Mouse (Mus musculus) stomach, embryonic 14.5 days (tissue): Measurements from ENCODE around the gene Ypel1. TPM values are rescaled to one million over a fixed set of nuclear protein-coding genes. Genes with fewer than 3 reads are reported as not detected.

Source experiments
- ATAC-seq: fragments of 200-750 bp; cut with Nextera tagmentation; 2 replicates; pipeline ENCODE4 v1.8.0; 2017; ENCODE audit warnings: low read depth, moderate TSS enrichment; ENCODE audit not compliant: insufficient number of reproducible peaks, insufficient read depth, low FRiP score
- H3K27ac ChIP-seq: fragments of 300-500 bp; sonication (generic); 2 replicates; pipeline ENCODE4 v1.5.1; 2014; ENCODE audit warnings: mild to moderate bottlenecking, low read length, moderate library complexity, mixed read lengths
- H3K27me3 ChIP-seq: fragments of 300-500 bp; sonication (generic); 2 replicates; pipeline ENCODE4 v1.6.1; 2014; ENCODE audit warnings: low read length, control low read depth, mixed read lengths; ENCODE audit not compliant: control insufficient read depth, insufficient read depth
- H3K36me3 ChIP-seq: fragments of 300-500 bp; sonication (generic); 2 replicates; pipeline ENCODE4 v1.6.1; 2014; ENCODE audit warnings: mild to moderate bottlenecking, control low read depth, low read length, moderate library complexity, mixed read lengths; ENCODE audit not compliant: control insufficient read depth, insufficient read depth
- H3K4me1 ChIP-seq: fragments of 300-500 bp; sonication (generic); 2 replicates; pipeline ENCODE4 v1.6.1; 2014; ENCODE audit warnings: low read length, control low read depth, mixed read lengths; ENCODE audit not compliant: control insufficient read depth, insufficient read depth
- H3K4me2 ChIP-seq: fragments of 300-500 bp; sonication (generic); replicated peaks from 2 replicates; pipeline ENCODE4 v1.6.1; 2014; ENCODE audit warnings: low read depth, low read length, control low read depth
- H3K4me3 ChIP-seq: fragments of 300-500 bp; sonication (generic); 2 replicates; pipeline ENCODE4 v1.5.1; 2014; ENCODE audit warnings: low read depth, low read length, control low read depth
- H3K9ac ChIP-seq: fragments of 300-500 bp; sonication (generic); replicated peaks from 2 replicates; pipeline ENCODE4 v1.6.1; 2014; ENCODE audit warnings: low read depth, mild to moderate bottlenecking, control low read depth, low read length, moderate library complexity, mixed read lengths
- H3K9me3 ChIP-seq: fragments of 300-500 bp; sonication (generic); 2 replicates; pipeline ENCODE4 v1.6.1; 2016; ENCODE audit warnings: low read depth, low read length, control low read depth; ENCODE audit not compliant: control insufficient read depth
- WGBS: fragments of 180-500 bp; shearing (Covaris S2); extraction: QIAGEN DNeasy Blood & Tissue Kit; methylation state at CpG from one replicate; pipeline ENCODE4 v1.1.7; 2014; 5-methylcytosine and 5-hydroxymethylcytosine counted together
- polyA plus RNA-seq: library from polyadenylated mRNA; unstranded; fragments of >200 nt; fragmentation: Nextera tagmentation; extraction: Ambion mirVana; gene quantifications from 2 replicates; pipeline ENCODE4 v1.2.1, GENCODE M21; 2014

Gene Ypel1
- polyA plus RNA-seq, 1 experiment from 2014 or later, result 35.0 TPM

- no peak overlapping the region for H3K4me2 ChIP-seq
- WGBS, result 66% methylated on average over 7 of the region's 7 CpGs
- no peak overlapping the region for H3K9ac ChIP-seq
- no peaks in the 10 kb centered on the region for H3K27me3 ChIP-seq
- H3K36me3 ChIP-seq, result peaks cover 46% of the 10 kb centered on the region
- H3K9me3 ChIP-seq, result no peaks in the 10 kb centered on the region
- H3K4me1 ChIP-seq, result no peaks in the 10 kb centered on the region
- ATAC-seq, result no peak
- no peak overlapping the region for H3K27ac ChIP-seq
- H3K4me3 ChIP-seq, result no peak overlapping the region
Measured at GRCm38 (mm10) chr16:17102630-17103220, 33.2 kb downstream of the Ypel1 start.

GRCm38 (mm10) chr16:17104600-17104999 lies 35.1 kb downstream of the Ypel1 start:
- no peaks in the 10 kb centered on the region for H3K9me3 ChIP-seq
- no peaks in the 10 kb centered on the region for H3K4me1 ChIP-seq
- ATAC-seq, result no peak
- no peak overlapping the region for H3K27ac ChIP-seq
- no peaks in the 10 kb centered on the region for H3K27me3 ChIP-seq
- H3K4me2 ChIP-seq, result no peak overlapping the region
- no peak overlapping the region for H3K9ac ChIP-seq
- H3K36me3 ChIP-seq, result peaks cover 43% of the 10 kb centered on the region
- 71% methylated on average over 4 of the region's 4 CpGs for WGBS
- no peak overlapping the region for H3K4me3 ChIP-seq

GRCm38 (mm10) chr16:17110771-17111743 lies 41.6 kb downstream of the Ypel1 start, which contains the start of gene Ppil2:
Ppil2 (minus strand) TSS chr16:17111257.
- peak within 1 kb of the TSS; percentile 33; the same call in 1 of the 2 replicates for H3K27ac ChIP-seq
- no peaks in the 10 kb centered on the region for H3K27me3 ChIP-seq
- peak within 1 kb of the TSS; percentile 68 for H3K9ac ChIP-seq
- ATAC-seq, result peak; percentile 71; the same call in 1 of the 2 replicates
- H3K4me2 ChIP-seq, result peak within 1 kb of the TSS; percentile 60
- WGBS, result 8% methylated on average over 38 of the region's 38 CpGs
- peak within 1 kb of the TSS; percentile 92 for H3K4me3 ChIP-seq
- no peaks in the 10 kb centered on the region for H3K9me3 ChIP-seq
- H3K36me3 ChIP-seq, result peaks cover 26% of the 10 kb centered on the region
- H3K4me1 ChIP-seq, result peaks cover 6% of the 10 kb centered on the region; the same call in 1 of the 2 replicates

- no peak overlapping the region for H3K4me2 ChIP-seq
- H3K27ac ChIP-seq, result no peak overlapping the region
- 86% methylated on average over 5 of the region's 5 CpGs for WGBS
- H3K9ac ChIP-seq, result no peak overlapping the region
- no peak overlapping the region for H3K4me3 ChIP-seq
- no peaks in the 10 kb centered on the region for H3K4me1 ChIP-seq
- no peak for ATAC-seq
- H3K27me3 ChIP-seq, result no peaks in the 10 kb centered on the region
- peaks cover 13% of the 10 kb centered on the region for H3K36me3 ChIP-seq
- H3K9me3 ChIP-seq, result no peaks in the 10 kb centered on the region
Measured at GRCm38 (mm10) chr16:17117309-17117799, 47.9 kb downstream of the Ypel1 start.

GRCm38 (mm10) chr16:17121569-17121968 lies 52.1 kb downstream of the Ypel1 start:
- Histone ChIP-seq H3K4me2 (no peak overlapping the region), H3K9ac (no peak overlapping the region), H3K4me1 (peaks cover 13% of the 10 kb centered on the region; the same call in 1 of the 2 replicates), H3K9me3 (no peaks in the 10 kb centered on the region), H3K27me3 (no peaks in the 10 kb centered on the region), H3K4me3 (no peak overlapping the region), H3K27ac (no peak overlapping the region), H3K36me3 (peaks cover 3% of the 10 kb centered on the region)
- ATAC-seq, result no peak
- 70% methylated on average over 14 of the region's 14 CpGs for WGBS

- peaks cover 3% of the 10 kb centered on the region for H3K36me3 ChIP-seq
- H3K27ac ChIP-seq, result peak overlapping the region; percentile 34; the same call in 1 of the 2 replicates
- peak overlapping the region; percentile 57 for H3K9ac ChIP-seq
- H3K27me3 ChIP-seq, result no peaks in the 10 kb centered on the region
- no peaks in the 10 kb centered on the region for H3K9me3 ChIP-seq
- peak overlapping the region; percentile 57 for H3K4me3 ChIP-seq
- H3K4me2 ChIP-seq, result peak overlapping the region; percentile 63
- peaks cover 13% of the 10 kb centered on the region; the same call in 1 of the 2 replicates for H3K4me1 ChIP-seq
- ATAC-seq, result peak; percentile 29; the same call in 1 of the 2 replicates
- 3% methylated on average over 22 of the region's 22 CpGs for WGBS
Measured at GRCm38 (mm10) chr16:17124119-17124870, 54.8 kb downstream of the Ypel1 start.

GRCm38 (mm10) chr16:17124871-17125520 lies 55.5 kb downstream of the Ypel1 start, which contains the start of gene 2610318N02Rik:
2610318N02Rik (minus strand) TSS chr16:17125167.
- Histone ChIP-seq H3K27ac (peak within 1 kb of the TSS; percentile 34; the same call in 1 of the 2 replicates), H3K4me3 (peak within 1 kb of the TSS; percentile 57), H3K9me3 (no peaks in the 10 kb centered on the region), H3K27me3 (no peaks in the 10 kb centered on the region), H3K4me2 (peak within 1 kb of the TSS; percentile 63), H3K9ac (peak within 1 kb of the TSS; percentile 57), H3K36me3 (peaks cover 3% of the 10 kb centered on the region; the same call in 1 of the 2 replicates), H3K4me1 (peaks cover 13% of the 10 kb centered on the region; the same call in 1 of the 2 replicates)
- WGBS, result under 1% methylated on average over 25 of the region's 25 CpGs
- ATAC-seq, result peak; percentile 95
